Mouse (Mus musculus): Measurements from ENCODE around the gene Prpf18.
"Not testable (repeated sequence)": the region's sequence is repeated elsewhere in the genome, so short reads cannot be mapped to it uniquely, and the experiment has no call there.

DNA sequence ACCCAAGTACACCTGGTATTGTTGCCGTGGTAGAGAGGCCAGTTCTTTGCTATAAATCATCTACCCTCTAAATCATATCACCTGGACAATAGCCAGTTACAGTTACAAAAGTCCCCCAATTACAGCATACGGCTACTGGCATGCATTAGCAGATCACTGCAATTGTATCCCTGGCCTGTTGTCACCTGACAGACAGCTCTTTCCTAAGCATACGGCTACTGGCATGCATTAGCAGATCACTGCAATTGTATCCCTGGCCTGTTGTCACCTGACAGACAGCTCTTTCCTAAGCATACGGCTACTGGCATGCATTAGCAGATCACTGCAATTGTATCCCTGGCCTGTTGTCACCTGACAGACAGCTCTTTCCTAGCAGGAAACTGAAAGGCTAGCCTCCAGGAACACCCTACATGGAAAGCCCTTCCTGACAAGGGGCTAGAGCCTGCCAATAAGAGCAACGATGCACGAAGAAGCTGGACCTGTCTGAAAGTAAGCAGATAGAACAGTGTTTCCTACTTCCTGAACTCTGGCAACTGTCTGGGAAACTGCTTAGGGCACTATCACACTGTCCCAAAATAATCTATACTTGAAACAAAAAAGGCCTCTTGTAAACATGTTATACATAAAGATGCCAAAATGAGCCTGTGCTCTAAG, 37.5 kb downstream of the Prpf18 start:
- TF ChIP-seq CTCF, EP300 (IDR thresholded peaks at IDR 0.05; ENCODE audit: low read depth): not testable (repeated sequence)

All from liver, postnatal 0 days (tissue).